Mouse (Mus musculus): ENCODE data around the gene Scarb1.

Gene Scarb1

GRCm38 (mm10) chr5:125364851-125365429 is 24.0 kb upstream of the Scarb1 start:
- no peak for DNase-seq (ENCODE audit: low read depth, low spot score)

GRCm38 (mm10) chr5:125363894-125364293 is 23.0 kb upstream of the Scarb1 start:
- DNase-seq (ENCODE audit: low read depth, low spot score), result no peak

GRCm38 (mm10) chr5:125360981-125361510 is 20.2 kb upstream of the Scarb1 start:
- DNase-seq (ENCODE audit: low read depth, low spot score), result no peak

DNA sequence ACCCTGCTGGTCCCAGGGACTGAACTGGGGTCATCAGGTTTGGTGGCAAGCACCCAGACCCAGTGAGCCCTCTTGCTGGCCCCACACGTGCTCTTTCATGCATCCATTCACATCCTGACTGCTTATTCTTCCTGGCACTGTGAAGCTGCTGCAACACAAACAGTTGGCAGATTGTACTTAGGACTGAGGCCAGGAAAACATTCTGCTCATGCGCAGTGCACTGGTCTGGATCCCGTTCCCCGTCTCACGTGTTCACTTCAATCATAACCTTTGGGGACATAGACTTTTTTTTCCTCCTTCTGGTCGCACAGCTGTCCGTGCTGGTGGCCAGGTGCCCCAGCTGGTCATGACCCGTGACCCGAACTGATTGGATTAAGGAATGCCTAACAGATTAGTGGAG is 19.7 kb upstream of the Scarb1 start:
- peak; percentile 48 for DNase-seq (ENCODE audit: low read depth, low spot score)

DNA sequence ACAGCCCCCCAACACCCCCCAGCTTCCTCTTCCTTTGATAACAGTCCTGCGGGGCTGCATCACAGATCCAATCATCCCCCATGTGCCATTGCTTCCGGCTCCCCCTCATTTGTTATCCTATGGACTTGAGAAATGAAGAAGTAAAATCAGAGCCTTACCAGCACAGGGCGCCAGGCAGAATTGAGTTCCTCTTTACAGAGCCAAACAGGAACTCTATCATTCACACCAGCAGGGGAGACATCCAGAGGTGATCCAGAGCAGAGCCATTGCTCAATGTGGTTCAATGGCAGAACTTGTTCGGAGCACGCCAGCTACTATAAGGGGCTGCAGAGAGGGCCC is 17.3 kb upstream of the Scarb1 start:
- DNase-seq (ENCODE audit: low read depth, low spot score), result no peak

- DNase-seq (ENCODE audit: low read depth, low spot score), result no peak
These were observed 16.8 kb upstream of the Scarb1 start for GRCm38 (mm10) chr5:125357543-125358269.

DNA sequence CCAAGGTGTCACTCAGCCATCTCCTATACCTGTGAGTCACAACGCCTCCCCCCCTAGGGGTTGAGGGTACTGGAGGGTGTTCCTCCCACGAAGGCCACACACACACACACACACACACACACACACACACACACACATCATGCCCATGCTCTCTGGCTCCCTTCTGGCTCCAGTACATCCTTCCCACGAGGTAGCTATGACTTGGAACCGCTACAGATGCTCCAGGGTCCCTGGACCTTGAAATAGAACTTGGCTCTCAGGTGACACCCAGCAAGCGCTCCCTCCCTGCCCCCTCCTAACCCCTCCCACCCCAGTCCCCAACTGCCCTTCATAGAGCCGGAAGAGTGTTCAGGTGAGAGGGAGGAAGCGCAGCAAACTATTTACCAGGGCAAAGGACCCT is 14.8 kb upstream of the Scarb1 start:
- DNase-seq (ENCODE audit: low read depth, low spot score), result no peak

- no peak for DNase-seq (ENCODE audit: low read depth, low spot score)
These were observed 14.1 kb upstream of the Scarb1 start for GRCm38 (mm10) chr5:125354885-125355492.

DNA sequence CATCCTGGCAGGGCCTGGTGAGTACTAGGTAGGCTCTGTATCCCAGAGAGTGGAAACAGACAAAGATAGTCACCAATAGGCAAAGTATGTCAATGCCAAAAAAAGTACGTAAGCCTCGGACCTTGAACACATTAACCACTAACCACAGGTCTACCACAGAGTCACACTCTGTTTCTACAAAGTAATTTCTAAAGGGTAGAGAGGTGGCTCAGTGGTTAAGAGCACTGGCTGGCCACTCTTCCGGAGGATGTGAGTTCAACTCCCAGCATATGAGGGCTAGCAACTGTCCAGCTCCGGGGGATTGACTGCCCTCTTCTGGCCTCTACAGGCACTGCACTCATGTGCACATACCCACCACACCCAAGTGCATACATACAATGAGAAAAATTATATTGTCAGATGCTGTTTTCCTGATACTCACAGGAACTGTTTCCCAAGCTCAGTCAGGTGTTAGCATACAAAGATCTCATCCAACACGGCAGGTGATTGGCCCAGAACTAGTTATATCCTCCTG is 11.9 kb upstream of the Scarb1 start:
- DNase-seq (ENCODE audit: low read depth, low spot score), result no peak

DNA sequence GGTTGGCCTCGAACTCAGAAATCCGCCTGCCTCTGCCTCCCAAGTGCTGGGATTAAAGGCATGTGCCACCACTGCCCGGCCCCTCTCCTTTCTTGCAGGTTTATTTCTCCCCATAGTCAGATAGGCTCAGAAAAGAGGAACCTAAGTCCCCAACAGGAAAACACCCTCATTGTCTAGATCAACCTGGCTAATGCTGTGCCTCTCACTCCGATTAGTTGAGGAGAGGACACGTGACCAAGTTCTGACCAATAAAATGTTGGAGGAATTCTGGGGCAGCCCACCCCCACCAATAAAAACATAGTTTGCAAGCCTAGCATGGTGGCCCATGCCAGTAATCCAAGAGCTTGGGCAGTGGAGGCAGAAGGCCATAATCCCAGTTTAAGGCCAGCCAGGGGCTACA is 11.0 kb upstream of the Scarb1 start:
- no peak for DNase-seq (ENCODE audit: low read depth, low spot score)

DNA sequence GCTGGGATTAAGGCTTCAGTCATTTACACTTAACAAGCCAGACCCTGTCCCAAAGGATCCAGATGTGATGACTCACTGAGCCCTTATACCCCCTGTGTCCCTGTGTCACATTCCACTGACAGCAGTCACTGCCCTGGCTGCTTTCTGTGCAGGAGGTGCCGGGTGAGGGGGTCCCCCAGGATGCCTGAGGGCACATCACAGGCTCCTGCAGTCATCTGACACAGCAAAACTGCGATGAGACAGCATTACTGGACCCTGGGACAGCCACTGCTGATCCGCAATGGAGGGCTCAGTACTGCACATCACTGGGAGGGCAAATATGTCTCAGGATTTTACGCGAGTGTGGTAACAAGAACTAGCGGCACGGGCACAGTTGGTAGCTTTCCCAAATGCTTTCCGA is 10.2 kb upstream of the Scarb1 start:
- no peak for DNase-seq (ENCODE audit: low read depth, low spot score)

- DNase-seq (ENCODE audit: low read depth, low spot score), result no peak
These were observed 8.5 kb upstream of the Scarb1 start for GRCm38 (mm10) chr5:125349391-125349790.

DNA sequence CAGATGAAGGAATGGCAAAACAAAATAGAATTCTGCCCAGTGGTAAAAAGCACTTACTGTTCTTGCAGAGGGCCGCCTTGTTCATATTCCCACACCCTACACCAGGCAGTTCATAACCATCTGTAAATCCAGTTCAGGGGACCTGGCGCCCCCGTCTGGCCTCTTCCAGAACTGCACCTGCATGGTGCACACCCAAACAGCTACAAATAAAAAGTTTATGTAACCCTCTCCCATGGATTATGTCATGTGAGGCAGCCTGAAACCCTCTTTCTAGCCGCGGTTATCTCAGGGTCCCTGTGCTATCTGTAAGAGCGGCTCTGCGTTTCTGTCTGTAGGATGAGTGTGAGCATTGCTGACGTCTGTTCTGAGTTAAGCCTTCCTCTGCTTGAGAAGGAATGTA is 7.6 kb upstream of the Scarb1 start:
- DNase-seq (ENCODE audit: low read depth, low spot score), result peak; percentile 44

- DNase-seq (ENCODE audit: low read depth, low spot score), result no peak
These were observed 7.2 kb upstream of the Scarb1 start for GRCm38 (mm10) chr5:125348067-125348466.

DNA sequence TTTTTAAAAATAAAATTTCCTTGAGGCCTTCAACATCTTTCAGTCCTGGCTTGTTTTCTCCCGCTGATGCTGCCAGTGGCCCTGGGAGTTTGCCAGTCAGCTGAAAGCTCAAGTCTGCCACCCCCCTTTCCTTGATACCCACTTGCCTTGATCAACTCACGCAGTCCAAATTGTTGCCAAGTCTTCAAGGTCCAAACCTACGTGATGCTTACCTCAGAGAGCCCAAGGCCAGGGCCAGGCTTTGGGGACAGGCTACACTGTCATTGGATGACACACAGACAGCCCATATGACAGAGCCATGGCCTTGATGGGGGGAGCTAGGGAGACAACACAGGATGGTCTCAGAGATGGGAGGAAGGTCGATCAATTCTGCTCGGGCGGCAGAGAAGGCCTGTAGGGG is 3.4 kb upstream of the Scarb1 start:
- DNase-seq (ENCODE audit: low read depth, low spot score), result no peak

GRCm38 (mm10) chr5:125341459-125342090 is 681 bp upstream of the Scarb1 start:
- DNase-seq (ENCODE audit: low read depth, low spot score), result no peak

DNA sequence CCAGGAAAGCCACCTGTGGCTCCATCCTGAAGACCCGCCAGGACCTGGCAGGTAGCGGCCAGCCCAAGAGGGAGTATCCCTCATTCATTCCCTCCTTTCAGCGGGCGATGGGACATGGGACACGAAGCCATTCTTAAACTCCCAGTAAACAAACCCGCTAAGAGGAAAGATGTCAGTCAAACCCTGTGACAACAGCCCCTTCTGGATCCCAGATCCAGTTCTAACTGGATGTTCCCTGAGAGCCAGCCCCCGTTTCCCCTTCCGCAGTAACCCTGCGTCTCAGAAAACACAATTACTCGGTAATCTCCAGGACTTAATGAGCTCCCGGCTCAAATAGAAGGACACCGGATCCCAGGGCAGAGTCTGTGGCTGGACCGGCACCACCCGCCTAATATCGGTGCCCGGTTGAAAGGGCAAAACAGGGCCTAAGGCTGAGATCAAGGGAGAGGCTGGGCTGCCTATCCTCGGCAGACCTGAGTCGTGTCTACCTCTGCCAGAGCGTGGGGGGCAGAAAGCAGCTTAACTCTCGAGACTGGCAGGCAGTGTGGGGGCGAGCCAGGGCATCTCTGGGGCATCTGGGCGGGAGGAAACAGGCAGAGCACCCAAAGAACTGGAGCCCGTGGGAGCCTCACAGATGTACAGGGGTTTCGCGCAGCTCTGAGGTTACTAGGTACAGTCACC is 903 bp downstream of the Scarb1 start:
- no peak for DNase-seq (ENCODE audit: low read depth, low spot score)

DNA sequence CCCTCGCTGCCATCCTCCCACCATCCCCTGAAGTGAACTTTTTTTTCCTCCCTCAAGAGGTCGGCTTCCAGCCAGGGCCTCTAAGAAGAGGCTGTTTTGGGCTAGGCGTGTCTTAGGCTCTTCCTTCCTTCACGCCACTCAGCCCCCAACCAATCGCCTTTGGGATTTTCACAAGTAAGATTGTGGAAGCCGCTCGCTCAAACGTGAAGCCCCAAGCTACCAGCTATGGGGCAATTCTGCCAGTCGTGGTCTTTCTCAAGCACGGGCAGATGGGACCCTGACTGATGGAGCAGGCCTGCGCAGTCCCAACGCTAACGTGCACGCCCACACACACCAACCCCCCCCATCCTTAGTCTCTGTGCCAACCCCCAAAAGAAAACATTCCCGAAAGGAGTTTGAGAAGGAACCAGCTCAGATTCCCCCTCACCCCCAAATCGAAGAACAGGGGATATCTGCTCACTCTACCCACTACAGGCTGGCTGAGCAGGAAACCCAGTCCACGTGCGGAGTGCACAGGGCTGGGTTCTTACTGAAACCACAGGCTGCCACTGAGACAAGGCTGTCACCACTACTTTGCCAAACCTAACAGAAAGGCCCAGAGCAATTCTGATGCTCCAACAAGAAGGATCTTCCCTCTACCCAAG is 1.7 kb downstream of the Scarb1 start:
- DNase-seq (ENCODE audit: low read depth, low spot score), result no peak

DNA sequence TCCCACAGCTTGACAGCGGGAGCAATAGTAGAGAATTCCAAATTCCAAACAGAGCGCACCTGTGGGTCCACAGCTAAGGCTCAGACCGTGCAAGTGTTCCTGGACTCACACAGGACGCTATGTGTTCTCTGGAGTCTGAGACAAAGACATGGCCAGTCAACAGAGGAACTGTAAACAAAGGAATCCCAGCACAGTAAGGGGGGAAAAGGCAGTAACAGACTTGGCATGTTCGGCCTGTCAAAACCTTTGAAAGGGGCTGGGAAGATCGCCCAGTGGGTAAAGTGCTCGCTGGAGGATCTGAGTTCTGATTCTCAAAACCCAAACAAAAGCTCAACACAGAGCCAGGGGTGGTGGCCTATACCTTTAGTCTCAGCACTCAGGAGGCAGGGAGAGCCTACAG is 3.4 kb downstream of the Scarb1 start:
- no peak for DNase-seq (ENCODE audit: low read depth, low spot score)

GRCm38 (mm10) chr5:125337012-125337411 is 3.9 kb downstream of the Scarb1 start:
- peak; percentile 46 for DNase-seq (ENCODE audit: low read depth, low spot score)

GRCm38 (mm10) chr5:125333009-125333408 is 7.9 kb downstream of the Scarb1 start:
- no peak for DNase-seq (ENCODE audit: low read depth, low spot score)

All from retina, postnatal 7 days (tissue).